Mouse (Mus musculus) brain, adult 2 months (tissue): ENCODE measurements around the gene Lhfpl5.

Experiments used
- DNase-seq: peaks from one replicate; pipeline ENCODE4 v3.0.0; 2011; ENCODE audit warnings: low read depth, low spot score

Lhfpl5 gene

DNA sequence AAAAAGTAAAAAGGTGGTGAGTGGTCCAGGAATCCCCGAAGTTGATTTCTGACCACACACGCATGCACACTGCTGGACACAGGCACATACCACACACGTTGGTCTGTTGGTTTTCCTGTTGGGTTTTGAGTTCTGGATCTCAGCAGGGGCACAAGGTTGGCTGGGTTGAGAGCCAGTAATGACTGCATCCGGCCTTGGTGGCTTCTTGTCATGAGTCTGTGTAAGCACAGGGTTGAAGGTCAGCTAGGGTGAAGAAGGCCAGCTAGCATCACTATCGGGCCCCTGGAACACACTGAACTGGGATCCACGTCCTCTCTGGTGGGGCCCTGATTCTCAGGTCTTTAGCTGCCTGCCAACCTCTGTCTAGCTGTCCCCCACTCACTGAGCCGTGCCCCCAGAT is 2.9 kb upstream of the Lhfpl5 start:
- DNase-seq, result no peak

DNA sequence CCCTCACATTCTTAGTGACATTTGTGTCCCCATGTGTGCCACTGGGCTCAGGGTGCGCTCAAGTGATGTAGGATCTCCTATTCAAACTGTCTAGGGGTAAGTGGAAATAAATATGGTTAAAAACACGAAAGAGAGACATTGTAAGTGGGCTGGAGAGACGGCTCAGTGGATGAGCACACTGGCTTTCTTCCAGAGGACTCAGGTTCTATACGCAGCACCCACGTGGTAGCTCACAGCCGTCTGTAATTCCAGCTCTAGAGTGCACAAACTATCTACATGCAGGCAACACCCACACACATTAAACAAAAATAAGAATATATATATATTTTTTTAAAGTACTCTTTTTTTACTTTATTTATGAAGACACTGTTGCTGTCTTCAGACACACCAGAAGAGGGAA is 2.5 kb upstream of the Lhfpl5 start:
- DNase-seq, result peak; percentile 56

DNA sequence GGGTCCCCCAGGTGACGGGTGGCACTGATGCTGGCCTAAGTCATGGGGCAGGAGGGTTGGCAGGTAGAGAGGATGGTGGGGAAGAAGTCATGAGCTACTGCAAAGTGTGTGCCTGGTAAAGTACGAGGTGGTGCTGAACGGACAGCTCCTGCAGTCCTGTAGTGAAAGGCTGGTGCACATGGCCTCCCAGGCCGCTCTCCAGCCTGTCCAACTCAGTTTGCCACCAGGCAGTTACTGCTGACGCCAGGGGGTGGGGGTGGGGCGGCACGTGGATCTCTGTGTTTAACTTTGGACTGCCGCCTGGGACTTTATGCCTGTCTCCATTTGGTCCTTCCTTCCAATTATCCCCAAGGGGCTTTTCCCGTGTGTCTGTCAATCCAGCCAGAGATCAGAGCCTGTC is 5.0 kb downstream of the Lhfpl5 start:
- DNase-seq, result no peak

DNA sequence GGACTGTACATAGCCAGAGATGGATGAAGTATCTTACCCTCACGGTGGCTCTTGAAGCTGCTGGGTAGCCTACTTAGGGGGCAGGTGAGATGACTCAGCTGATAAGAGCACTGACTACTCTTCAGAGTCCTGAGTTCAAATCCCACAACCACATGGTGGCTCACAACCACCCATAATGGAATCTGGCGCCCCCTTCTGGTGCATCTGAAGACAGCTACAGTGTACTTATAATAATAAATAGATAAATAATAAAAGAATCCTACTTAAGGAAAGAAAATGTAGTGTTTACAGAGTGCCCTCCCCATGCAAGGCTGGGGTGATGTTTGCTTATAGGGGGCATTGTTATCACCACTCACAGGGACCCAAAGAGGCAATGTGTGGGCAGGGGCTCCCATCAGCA is 5.6 kb downstream of the Lhfpl5 start:
- DNase-seq, result no peak

DNA sequence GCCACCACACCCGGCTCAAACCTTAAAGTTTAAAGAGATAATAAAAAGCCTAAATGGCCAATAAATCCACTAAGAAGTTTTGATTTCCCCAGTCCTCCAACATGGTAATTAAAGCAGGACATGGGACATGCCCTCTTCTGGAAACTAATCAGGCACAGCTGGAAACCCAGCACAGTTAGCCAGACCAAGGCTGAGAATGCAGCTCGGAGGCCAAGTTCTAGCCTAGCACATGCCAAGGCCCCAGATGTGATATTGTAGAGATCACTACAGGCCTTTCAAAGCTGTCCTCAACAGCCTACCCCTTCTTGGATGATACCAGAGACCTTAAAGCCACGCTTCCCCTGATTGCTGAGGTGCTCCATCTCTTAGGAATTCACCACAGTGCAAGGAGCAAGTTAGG is 11.1 kb downstream of the Lhfpl5 start:
- DNase-seq, result no peak

DNA sequence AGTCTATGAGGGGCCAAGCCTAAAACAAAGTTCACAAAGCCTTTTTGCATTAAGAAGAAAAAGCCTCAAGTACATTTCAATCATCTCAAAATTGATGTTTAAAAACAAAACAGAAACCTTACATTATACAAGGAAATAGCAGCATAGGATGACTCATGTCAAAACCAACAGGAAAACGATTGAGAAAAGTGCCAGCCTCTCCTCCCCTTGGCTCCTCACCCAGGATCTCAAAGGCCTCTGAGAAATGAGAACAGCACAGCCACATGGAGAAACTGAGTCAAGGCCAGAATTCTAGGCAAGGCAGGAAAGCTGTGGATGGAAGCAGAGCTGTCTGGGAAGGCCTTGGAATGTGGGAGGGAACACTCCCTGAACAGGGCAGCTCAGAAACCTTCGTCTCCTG is 13.2 kb downstream of the Lhfpl5 start:
- no peak for DNase-seq

DNA sequence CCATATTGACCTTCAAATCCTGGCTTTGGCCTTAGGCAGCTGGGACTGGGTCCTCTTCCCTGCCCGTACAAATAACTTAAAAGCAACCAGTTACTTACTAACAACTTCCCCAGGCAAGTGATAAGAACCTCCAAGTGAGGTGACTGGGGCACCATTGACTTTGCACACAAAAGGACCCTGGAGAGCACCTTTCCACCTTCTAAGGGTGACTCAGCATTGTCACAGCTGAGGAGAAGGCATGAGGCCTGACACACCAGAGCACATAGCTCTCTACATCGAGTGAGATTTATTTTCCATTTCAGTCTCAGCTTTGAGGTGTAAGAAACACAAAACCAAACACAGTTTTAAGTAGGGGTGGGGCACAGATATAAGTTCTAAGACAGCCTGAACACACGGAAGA is 15.2 kb downstream of the Lhfpl5 start:
- DNase-seq, result no peak

DNA sequence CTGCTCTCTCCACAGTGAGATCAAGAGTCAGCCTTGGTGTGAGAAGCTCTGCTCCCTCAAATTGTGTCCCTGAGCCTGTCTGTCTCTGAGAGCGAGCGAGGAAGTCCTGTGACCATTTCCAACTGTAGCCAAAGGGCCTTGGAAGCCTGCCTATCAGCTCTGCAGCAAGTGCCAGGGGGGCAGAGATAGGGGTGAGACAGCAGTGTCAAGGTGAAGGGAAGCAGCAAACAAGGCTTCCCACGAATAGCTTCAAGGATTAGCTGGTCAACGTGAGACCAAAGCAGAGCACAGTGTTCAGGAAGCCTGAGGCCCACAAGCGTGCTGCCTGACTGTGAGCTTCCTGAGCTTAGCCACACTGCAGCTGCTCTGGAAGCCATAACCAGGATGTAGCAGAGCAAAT is 16.0 kb downstream of the Lhfpl5 start:
- no peak for DNase-seq

DNA sequence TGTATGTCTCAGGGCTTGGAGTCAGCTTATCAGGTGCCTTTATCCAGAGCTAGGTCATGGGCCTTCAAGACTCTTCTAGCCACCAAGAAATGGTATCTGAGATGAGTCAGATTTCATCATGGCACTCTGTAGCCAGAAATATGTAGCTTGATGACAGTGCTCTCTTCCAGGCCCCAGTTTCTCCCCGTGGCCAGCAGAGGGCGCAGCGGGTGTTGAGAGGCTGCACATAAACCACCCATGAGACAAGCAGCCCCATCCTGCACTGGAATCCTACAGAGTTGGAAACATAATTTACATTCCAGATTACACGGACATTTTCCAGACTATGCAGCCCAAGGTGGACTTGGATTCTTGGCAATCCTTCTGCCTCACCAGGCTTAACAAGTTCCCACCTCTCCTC is 17.6 kb downstream of the Lhfpl5 start:
- peak; percentile 84 for DNase-seq

DNA sequence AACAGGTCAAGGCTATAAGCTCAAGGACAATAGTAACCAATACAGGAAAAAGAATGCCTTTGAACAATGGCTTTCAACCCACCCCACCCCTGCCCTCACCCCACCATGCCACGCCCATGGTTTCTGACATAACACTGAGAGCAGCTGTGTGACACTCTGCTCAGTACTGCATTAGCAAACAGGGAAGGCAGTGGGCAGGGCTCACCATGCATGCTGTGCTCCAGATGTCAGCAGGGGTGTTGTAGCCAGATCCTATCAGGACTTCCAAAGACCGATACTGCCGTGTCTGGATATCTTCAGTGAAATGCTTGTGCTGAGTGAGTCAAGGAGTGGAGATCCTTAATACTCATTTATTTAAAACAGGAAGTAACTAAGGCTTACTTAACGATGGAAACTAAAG is 18.5 kb downstream of the Lhfpl5 start:
- DNase-seq, result no peak

DNA sequence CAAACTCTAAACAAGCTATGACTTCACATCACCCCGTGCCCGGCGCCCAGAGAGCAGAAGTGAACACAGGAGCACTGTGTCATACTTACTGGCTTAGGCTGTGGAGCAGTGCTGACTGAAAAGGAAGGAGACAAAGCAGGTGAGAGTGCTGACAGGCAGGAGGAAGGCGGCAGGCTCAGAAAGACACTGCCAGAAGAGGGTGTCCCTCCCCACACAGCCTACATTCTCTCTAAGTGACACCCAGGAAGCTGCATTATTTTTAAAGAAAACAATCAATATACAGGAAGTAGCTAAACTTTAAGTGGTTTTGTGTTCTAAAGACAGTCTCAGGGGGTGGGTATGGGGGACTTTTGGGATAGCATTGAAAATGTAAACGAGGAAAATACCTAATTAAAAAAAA is 25.3 kb downstream of the Lhfpl5 start:
- no peak for DNase-seq

DNA sequence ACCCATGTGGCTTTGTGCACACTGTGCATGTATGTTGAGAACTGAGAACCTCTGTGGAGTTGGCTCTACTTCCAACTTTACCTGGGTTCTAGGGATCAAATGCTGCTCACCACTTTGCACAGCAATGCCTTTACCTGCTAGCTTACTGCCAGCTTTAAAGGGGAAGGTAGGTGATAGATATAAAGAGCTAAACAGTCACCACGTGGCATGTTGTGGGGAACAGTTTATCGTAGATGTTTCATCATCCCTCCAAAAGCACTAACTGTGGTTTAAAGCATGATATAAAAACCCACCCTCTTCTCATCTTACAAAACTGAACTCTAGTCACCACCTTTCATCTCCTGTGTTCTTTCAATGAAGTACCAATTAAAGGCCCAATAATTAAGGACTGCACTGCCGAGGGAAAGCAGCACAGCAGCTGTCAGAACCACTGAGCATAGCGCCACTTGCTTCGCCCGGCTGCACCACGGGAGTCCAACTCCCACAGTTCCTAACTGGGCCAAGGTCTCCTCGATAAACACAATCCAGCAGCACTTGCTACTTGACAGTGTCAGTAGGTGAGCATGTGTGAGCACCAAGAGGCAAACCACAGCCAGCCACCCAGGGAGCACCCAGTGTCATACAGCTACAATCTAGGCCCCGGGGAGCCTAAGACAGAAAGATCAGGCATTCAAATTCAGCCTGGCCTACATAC is 26.3 kb downstream of the Lhfpl5 start:
- peak; percentile 44 for DNase-seq

DNA sequence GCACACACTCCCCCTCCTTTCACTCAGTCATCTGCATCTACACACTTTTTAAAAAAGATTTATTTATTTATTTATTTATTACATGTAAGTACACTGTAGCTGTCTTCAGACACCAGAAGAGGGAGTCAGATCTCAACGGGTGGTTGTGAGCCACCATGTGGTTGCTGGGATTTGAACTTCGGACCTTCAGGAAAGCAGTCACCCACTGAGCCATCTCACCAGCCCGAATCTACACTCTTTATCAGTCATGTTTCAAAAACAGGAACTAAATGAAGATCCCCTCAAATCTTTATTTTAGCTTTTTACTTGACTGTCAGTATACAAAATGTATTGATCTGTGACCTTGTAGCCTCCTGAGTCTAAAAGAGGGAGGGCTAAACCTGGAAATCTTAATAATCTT is 34.1 kb downstream of the Lhfpl5 start:
- no peak for DNase-seq

DNA sequence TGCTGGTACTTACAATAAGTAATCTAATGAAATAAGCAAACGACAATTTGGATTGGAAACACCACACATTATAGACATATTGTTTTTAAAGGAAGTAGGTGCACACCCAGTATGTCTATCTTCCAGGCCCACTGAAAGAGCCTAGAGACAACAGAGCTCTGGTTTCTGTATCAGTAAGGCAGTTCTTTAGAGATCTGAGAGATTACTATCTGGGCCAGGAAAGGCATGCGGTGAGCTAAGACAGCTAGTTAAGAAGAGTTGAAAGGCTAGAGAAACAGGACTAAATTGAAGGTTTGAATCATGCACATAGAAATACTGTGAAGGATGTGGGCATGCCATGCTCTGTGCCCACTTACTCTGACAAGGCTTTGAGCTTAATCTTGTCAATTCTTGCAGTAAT is 37.2 kb downstream of the Lhfpl5 start:
- no peak for DNase-seq

DNA sequence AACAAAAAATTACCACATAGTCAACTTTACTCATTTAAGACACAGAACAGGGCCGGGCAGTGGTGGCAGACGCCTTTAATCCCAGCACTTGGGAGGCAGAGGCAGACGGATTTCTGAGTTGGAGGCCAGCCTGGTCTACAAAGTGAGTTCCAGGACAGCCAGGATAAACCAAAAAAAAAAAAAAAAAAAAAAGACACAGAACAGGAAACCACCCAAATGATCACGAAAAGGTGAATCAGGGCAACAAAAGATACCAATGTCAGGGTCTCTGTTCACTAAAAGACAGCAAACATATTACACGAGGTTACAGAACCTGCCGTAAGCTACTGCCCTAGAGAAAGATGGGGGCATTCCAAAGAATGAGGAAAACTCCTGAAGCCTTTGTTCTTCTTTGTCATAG is 37.7 kb downstream of the Lhfpl5 start:
- no peak for DNase-seq

DNA sequence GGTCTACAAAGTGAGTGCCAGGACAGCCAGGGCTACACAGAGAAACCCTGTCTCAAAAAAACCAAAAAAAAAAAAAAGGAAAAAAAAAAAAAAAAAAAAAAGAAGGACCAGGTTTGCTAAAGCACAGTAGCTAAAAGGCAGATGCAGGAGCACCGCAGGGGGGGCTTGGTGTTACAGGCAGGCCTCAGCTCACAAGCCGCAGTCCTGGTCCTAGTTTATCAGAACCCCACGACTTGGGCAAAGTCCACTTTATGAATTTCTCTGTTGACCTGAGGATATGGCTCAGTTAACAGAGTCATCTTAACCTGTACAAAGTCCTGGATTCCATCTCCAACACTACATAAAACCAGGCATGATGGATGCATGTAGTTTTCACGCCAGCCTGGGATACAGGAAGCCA is 39.9 kb downstream of the Lhfpl5 start:
- no peak for DNase-seq

DNA sequence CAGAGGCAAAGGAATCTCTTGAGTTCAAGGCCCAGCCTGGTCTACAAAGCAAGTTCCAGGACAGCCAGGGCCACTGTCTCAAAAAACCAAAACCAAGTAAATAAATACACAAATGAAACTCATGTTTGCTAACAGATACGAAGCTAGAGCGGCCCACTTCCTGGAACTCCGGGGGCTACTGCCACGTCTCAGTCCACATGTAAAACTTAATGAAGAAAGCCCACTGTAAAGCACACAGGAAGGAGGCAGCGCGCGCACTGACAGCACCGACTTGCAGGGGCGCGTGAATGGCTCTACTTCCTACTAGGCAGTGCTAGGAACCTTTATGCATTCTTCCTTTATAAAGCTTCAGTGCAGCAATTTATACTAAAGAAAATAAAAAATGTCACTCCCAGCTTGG is 42.2 kb downstream of the Lhfpl5 start:
- DNase-seq, result no peak

DNA sequence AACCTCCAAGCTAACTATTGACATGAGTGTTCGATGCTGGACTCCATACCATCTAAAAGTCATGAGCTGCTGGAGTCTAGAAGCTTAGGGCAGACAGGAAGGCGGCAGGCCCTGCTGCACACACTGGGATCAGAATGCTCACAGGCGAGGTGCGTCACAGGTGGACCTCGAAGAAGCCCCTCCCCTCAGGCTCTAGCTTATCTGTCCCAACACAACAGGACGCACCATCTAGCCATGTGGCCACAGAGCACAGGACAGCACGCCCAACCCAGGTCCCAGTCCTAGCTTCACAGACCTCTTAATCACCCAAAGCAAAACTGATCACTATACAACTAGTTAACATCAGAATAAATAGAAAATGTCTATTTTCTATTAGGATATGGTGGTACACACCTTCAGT is 42.7 kb downstream of the Lhfpl5 start:
- DNase-seq, result no peak

DNA sequence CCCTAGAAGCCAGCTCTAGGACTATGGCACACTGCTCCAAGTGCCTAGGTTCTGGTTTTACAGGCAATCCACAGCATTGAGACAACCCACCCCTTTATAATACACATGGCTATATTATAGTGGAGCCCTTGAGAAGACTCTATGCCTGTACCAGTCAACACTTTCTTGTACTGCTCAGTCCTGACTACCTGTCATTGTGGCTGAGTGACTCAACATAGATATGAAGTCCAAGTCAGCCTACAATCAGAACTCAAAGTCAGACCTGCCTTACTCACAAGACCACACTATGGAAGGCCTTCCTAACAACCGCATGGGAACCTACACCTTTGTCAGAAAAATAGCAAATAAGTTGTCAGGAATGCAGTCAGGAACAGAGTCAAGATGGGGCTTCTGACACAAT is 43.3 kb downstream of the Lhfpl5 start:
- DNase-seq, result no peak

DNA sequence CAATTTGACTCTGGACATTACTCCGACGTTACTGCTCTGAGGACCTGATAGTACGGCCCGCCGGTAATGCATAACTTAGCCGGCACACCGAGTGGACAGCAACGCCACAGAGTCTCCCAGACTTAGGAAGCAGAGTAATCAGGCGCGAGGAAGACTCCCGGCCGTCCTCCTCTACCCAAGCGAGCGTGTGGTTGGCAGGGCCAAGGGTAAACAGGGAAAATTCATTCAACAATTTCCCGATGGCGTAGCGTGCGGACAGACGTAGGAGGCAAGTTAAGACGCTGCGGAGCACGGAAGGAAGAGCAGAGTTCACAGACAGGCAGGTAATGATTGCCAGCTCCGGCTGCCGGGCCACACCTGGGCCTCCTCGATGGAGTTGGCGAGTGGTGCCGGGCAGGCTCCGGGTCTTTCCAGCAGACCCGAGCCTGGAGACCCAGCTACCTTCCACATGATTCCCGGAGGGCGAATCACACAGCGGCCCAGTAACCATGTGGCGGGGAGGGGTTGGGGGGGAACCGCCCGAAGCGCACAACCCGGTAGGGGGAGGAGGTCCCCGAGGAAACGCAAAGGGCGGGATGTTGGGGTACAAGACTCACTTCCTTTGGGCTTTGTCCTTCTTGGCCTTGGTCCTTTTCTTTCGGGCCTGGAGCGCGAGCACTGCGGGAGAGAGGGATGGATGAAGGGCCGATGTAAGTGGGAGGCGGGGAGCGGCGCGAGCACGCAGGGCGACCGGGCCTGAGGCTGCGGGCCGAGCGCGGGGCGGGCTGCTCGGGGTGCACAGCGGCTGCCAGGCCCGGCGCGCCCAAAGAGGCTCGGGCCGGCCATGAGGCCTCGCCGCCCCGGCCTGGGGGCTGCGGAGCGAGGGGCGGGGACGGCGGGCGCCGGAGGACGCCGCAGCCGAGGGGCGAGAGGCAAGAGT is 46.2 kb downstream of the Lhfpl5 start:
- DNase-seq, result peak; percentile 84

DNA sequence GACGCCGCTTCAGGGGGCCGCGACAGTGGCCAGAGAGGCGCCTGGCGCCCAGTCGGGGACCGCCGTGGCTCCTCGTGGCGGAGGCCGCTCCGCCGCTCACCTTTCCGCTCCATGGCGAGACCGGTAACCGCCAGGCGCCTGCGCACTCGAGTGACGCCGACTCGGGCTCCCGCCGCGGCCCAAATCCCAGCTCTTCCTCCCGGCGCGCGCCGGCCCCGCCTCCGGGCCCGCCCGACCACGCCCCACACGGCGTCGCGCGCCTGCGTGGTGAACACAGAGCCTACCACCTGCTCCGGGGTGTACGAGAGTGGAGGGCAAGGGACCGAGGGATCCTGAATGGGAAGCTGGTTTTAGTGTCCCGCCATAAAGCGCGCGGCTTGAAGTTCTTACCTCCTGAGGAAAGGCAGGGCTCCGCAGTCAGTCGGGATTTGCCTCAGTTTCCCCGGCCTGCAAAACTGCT is 46.9 kb downstream of the Lhfpl5 start, which contains the start of gene Srpk1:
Gene Srpk1 (minus strand): TSS at position 410 of the 460 bp plus-strand sequence.
- DNase-seq, result peak; percentile 94

DNA sequence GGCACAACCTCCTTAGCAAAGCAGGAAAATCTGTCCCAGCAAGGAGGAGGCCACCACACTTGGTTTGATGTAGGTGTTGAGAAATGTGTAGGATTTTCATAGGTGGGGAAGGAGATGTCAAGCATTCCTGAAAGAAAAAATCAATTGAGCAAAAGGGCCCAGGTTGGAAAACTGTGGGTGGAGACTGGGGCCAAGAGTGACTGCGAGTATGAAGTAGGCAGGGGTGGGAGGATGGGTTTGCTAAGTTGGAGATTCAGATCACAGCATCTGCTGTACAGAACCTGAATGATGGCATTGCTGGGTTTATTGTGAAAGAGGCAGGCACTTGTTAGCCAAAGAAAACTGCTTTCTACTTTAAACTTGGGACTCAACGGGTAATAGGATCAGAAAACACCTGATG is 49.4 kb downstream of the Lhfpl5 start:
- DNase-seq, result peak; percentile 83

DNA sequence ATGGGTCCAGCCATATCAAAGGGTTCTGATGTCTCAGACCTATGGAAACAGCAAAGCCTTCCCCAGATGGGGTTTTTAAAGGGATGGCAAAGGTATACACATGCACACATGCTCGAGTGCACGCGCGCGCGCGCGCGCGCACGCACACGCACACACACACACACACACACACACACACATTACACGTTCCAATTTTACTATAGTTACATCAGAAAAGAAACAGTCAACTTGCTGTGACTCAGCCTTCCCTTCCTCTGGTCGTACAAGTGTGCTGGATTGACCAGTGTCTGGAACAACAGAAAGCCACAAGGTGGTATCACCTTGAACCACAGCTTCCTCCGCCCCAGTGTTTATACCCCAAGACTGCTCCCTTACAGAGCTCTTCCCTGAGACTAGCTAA is 49.9 kb downstream of the Lhfpl5 start:
- no peak for DNase-seq
